Mouse (Mus musculus) liver, adult 2 months (tissue): ENCODE results near the gene Gm49339.

Source experiments
- CTCF ChIP-seq: fragments of 200-500 bp; IDR thresholded peaks from 2 replicates; pipeline ENCODE4 v1.5.1; 2011; ENCODE audit warnings: low read depth, low read length, control low read depth
- POLR2A ChIP-seq: fragments of 200-500 bp; IDR thresholded peaks from 2 replicates; pipeline ENCODE4 v1.6.1; 2011; ENCODE audit warnings: low read length, control low read depth; ENCODE audit not compliant: insufficient read depth; ENCODE audit errors: extremely low read depth

DNA sequence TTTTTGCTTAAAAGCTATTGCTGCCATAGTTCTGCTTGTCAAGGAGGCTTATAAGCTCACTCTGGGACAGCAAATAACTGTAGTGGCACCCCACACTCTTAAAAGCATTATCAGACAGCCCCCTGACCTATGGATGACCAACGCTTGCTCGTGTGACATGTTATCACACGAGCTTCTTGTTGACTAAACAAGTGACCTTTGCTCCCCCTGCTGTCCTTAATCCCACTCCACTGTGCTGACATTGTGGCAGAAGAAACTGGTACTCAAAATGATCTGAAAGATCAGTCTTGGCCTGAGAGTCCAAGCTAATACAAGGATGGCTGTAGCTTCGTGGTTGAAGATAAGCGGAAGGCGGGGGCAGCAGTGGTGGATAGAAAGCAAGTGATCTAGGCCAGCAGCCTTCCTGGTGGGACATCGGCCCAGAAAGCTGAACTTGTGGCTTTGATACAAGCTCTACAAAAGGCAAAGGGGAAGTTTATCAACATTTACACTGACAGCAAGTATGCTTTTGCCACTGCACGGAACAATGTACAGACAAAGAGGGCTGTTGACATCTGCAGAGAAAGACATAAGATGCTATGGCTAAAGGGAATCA, 48.5 kb downstream of the Gm49339 start:
- no peak for TF ChIP-seq CTCF
- TF ChIP-seq POLR2A = no peak
